ENCODE assay signal across 23 mouse cellular contexts in genomic region chr6:94921741-94922140, GRCm38 (mm10).
DNase-seq lines count a peak whose midpoint lies in the region; ATAC-seq and TF ChIP-seq lines count a peak whose summit lies in the region.
"Had no signal": no experiment of that assay in that cellular context is flagged by ENCODE, and none has a peak within 500 bp of the region (broad histone marks: within the 10 kb centered on the region; RNA-seq: fewer than 3 reads in every experiment).

No protein-coding gene starts in this region.

- no peaks in the 10 kb centered on the region for H3K36me3 ChIP-seq in myocyte (ENCODE audit: control insufficient read depth, insufficient read depth)
- H3K36me3 ChIP-seq in heart, embryonic 11.5 days (ENCODE audit: control insufficient read depth, insufficient read depth, low read length), result no peaks in the 10 kb centered on the region
- H3K36me3 ChIP-seq: heart, embryonic 12.5 days; kidney, embryonic 15.5 days; liver, embryonic 12.5 days had no signal

- ATAC-seq in heart, embryonic 11.5 days (replicated peaks; ENCODE audit: insufficient number of reproducible peaks, low FRiP score, low TSS enrichment), result no peak
- ATAC-seq: CD4-positive, CD25-positive, alpha-beta regulatory T cell, adult 4 months; forebrain, postnatal 0 days; intestine, embryonic 16.5 days; liver, embryonic 12.5 days had no signal

- H3K4me2 ChIP-seq in myocyte (ENCODE audit: low read depth), result peak overlapping the region; percentile 45
- H3K4me2 ChIP-seq in heart, embryonic 11.5 days, result no peak overlapping the region
- H3K4me2 ChIP-seq: heart, embryonic 12.5 days; hindbrain, embryonic 14.5 days; kidney, embryonic 15.5 days; liver, embryonic 12.5 days; lung, embryonic 14.5 days; midbrain, embryonic 11.5 days had no signal

- DNase-seq in 3T3-L1 (ENCODE audit: low read depth, low spot score), result peak; percentile 95
- DNase-seq in Muller cell, postnatal 12 days (ENCODE audit: inconsistent ontology term), result peak; percentile 45
- DNase-seq in forelimb bud, embryonic 11.5 days (ENCODE audit: low read depth, low spot score), result peak; percentile 43
- no peak for DNase-seq in right cerebral cortex, postnatal 36 days (ENCODE audit: low spot score in 2 of 2)
- no peak for DNase-seq in embryo, embryonic 10 days (ENCODE audit: low spot score)
- DNase-seq: adrenal gland, postnatal 36 days; cerebellum, adult 18-20 months; cerebellum, postnatal 25 days; forebrain, postnatal 0 days; heart, postnatal 14 days; lung, embryonic 14.5 days; lung, postnatal 4 days; retina, postnatal 1 day; thymus, adult 18-20 months had no signal

- H3ac ChIP-seq in myocyte (ENCODE audit: control insufficient read depth, insufficient read length), result no peak overlapping the region

- 67% methylated on average over 2 of the region's 2 CpGs for WGBS in heart, embryonic 11.5 days (ENCODE audit: insufficient replicate concordance)

- no peak overlapping the region for H3K9ac ChIP-seq in heart, embryonic 11.5 days (ENCODE audit: low read depth, low read length)
- H3K9ac ChIP-seq: forebrain, postnatal 0 days; heart, embryonic 12.5 days; hindbrain, embryonic 14.5 days; kidney, embryonic 15.5 days; liver, embryonic 12.5 days; lung, embryonic 14.5 days had no signal

- H3K79me2 ChIP-seq in myocyte (ENCODE audit: control insufficient read depth, insufficient read depth), result no peaks in the 10 kb centered on the region

- H3K27me3 ChIP-seq in myocyte (ENCODE audit: control insufficient read depth, insufficient read depth, insufficient read length), result no peaks in the 10 kb centered on the region
- H3K27me3 ChIP-seq in heart, embryonic 11.5 days (ENCODE audit: control insufficient read depth, insufficient read depth, low read length), result no peaks in the 10 kb centered on the region
- H3K27me3 ChIP-seq: heart, embryonic 12.5 days; kidney, embryonic 15.5 days; liver, embryonic 12.5 days had no signal

- no peak for TF ChIP-seq POLR2A in myocyte (IDR thresholded peaks at IDR 0.05; ENCODE audit: insufficient read length, low read depth)

- H3K27ac ChIP-seq in heart, embryonic 11.5 days (ENCODE audit: low read depth, low read length), result no peak overlapping the region
- H3K27ac ChIP-seq: hindbrain, embryonic 14.5 days; kidney, embryonic 15.5 days; liver, embryonic 12.5 days had no signal

- no peaks in the 10 kb centered on the region for H3K9me3 ChIP-seq in heart, embryonic 11.5 days (replicated peaks; ENCODE audit: control insufficient read depth, low read length)
- H3K9me3 ChIP-seq: heart, embryonic 12.5 days; kidney, embryonic 15.5 days; liver, embryonic 12.5 days had no signal

- no peaks in the 10 kb centered on the region for H3K4me1 ChIP-seq in heart, embryonic 11.5 days (ENCODE audit: control insufficient read depth, insufficient read depth, low read length)
- H3K4me1 ChIP-seq: kidney, embryonic 15.5 days; liver, embryonic 12.5 days had no signal

- no peak overlapping the region for H3K4me3 ChIP-seq in myocyte
- H3K4me3 ChIP-seq in heart, embryonic 11.5 days (ENCODE audit: low read depth, low read length), result no peak overlapping the region
- H3K4me3 ChIP-seq: heart, embryonic 12.5 days; kidney, embryonic 15.5 days; liver, embryonic 12.5 days had no signal

TF ChIP-seq in myocyte, 11 proteins besides CTCF, POLR2A, EP300 and RAD21:
- TF ChIP-seq USF1 (IDR thresholded peaks at IDR 0.05; ENCODE audit: low read depth), result no peak
- TF ChIP-seq REST (IDR thresholded peaks at IDR 0.05; ENCODE audit: insufficient read depth, insufficient read length), result no peak
- peak in 2 of 3 experiments; percentile 68 to 69 for TF ChIP-seq MYOD1 (IDR thresholded peaks at IDR 0.05; ENCODE audit: control insufficient read depth in 1 of 3, insufficient read length in 2 of 3, low read depth in 2 of 3)
- TF ChIP-seq MYOG (IDR thresholded peaks at IDR 0.05; ENCODE audit: control insufficient read depth in 1 of 3, insufficient read depth in 1 of 3, insufficient read length in 2 of 3, low read depth in 2 of 3), result peak in 2 of 3 experiments; percentile 12 to 46
- TF ChIP-seq E2F4 (IDR thresholded peaks at IDR 0.05; ENCODE audit: insufficient read depth), result no peak
- no peak for TF ChIP-seq SRF (IDR thresholded peaks at IDR 0.05; ENCODE audit: control insufficient read depth, insufficient read length, low read depth)
- TF ChIP-seq TCF3 (IDR thresholded peaks at IDR 0.05; ENCODE audit: insufficient read length, low read depth), result peak; percentile 44
- peak; percentile 85 for TF ChIP-seq CEBPB (IDR thresholded peaks at IDR 0.05; ENCODE audit: insufficient read depth, poor library complexity, severe bottlenecking)
- no peak for TF ChIP-seq MAX (IDR thresholded peaks at IDR 0.05; ENCODE audit: low read depth)
- no peak for TF ChIP-seq POLR2AphosphoS2 (IDR thresholded peaks at IDR 0.05; ENCODE audit: insufficient read length, low read depth)
- no peak for TF ChIP-seq TCF12 (IDR thresholded peaks at IDR 0.05; ENCODE audit: insufficient read depth, poor library complexity, severe bottlenecking)
TF ChIP-seq in myocyte: peak in this region for 4.

Comparison
In these comparisons a context has a peak if more than half of its experiments do, and no peak if none do; other contexts are left out.
1. DNase-seq: peak in 3T3-L1 (single experiment), Muller cell, postnatal 12 days (single experiment) and forelimb bud, embryonic 11.5 days (single experiment); none in right cerebral cortex, postnatal 36 days (0 of 2) and embryo, embryonic 10 days (single experiment).